Mouse (Mus musculus) neural tube, embryonic 15.5 days (tissue): ENCODE results near the gene Gsta2. TPM values are rescaled to one million over a fixed set of nuclear protein-coding genes. Genes with fewer than 3 reads are reported as not detected.
"Not testable (repeated sequence)": the region's sequence is repeated elsewhere in the genome, so short reads cannot be mapped to it uniquely, and the experiment has no call there.

ENCODE experiments used
- ATAC-seq: fragments of 200-750 bp; cut with Nextera tagmentation; 2 replicates; pipeline ENCODE4 v1.8.0; 2017; ENCODE audit warnings: mild to moderate bottlenecking, moderate TSS enrichment, moderate library complexity; ENCODE audit not compliant: low FRiP score
- H3K27ac ChIP-seq: fragments of 300-500 bp; sonication (generic); replicated peaks from 2 replicates; pipeline ENCODE4 v1.5.1; 2015; ENCODE audit warnings: mild to moderate bottlenecking, inconsistent platforms
- H3K27me3 ChIP-seq: fragments of 300-500 bp; sonication (generic); replicated peaks from 2 replicates; pipeline ENCODE4 v1.6.1; 2015; ENCODE audit warnings: inconsistent platforms
- H3K36me3 ChIP-seq: fragments of 300-500 bp; sonication (generic); 2 replicates; pipeline ENCODE4 v1.6.1; 2015; ENCODE audit warnings: inconsistent platforms
- H3K4me1 ChIP-seq: fragments of 300-500 bp; sonication (generic); 2 replicates; pipeline ENCODE4 v1.6.1; 2015; ENCODE audit warnings: inconsistent platforms
- H3K4me2 ChIP-seq: fragments of 300-500 bp; sonication (generic); 2 replicates; pipeline ENCODE4 v1.6.1; 2015; ENCODE audit warnings: inconsistent platforms, mild to moderate bottlenecking, moderate library complexity
- H3K4me3 ChIP-seq: fragments of 300-500 bp; sonication (generic); replicated peaks from 2 replicates; pipeline ENCODE4 v1.5.1; 2015; ENCODE audit warnings: mild to moderate bottlenecking, inconsistent platforms
- H3K9ac ChIP-seq: fragments of 300-500 bp; sonication (generic); replicated peaks from 2 replicates; pipeline ENCODE4 v1.6.1; 2015; ENCODE audit warnings: mild to moderate bottlenecking, inconsistent platforms
- H3K9me3 ChIP-seq: fragments of 300-500 bp; sonication (generic); replicated peaks from 2 replicates; pipeline ENCODE4 v1.6.1; 2016; ENCODE audit warnings: inconsistent platforms
- WGBS: fragments of 180-500 bp; shearing (Covaris S2); methylation state at CpG from one replicate; pipeline ENCODE4 v1.1.7; 2015; ENCODE audit warnings: mixed read lengths; 5-methylcytosine and 5-hydroxymethylcytosine counted together
- polyA plus RNA-seq: library from polyadenylated mRNA; unstranded; fragments of >200 nt; fragmentation: Nextera tagmentation; extraction: Ambion mirVana; gene quantifications from 2 replicates; pipeline ENCODE4 v1.2.1, GENCODE M21; 2015

Gsta2 gene
- polyA plus RNA-seq, 1 experiment from 2014 or later = not detected

- H3K9me3 ChIP-seq, H3K4me3 ChIP-seq, H3K9ac ChIP-seq, H3K4me1 ChIP-seq, H3K27me3 ChIP-seq, ATAC-seq, H3K4me2 ChIP-seq, H3K36me3 ChIP-seq, H3K27ac ChIP-seq: not testable (repeated sequence)
- 90% methylated on average over 9 of the region's 9 CpGs for WGBS
Measured at GRCm38 (mm10) chr9:78343055-78343454, 12.5 kb downstream of the Gsta2 start.

GRCm38 (mm10) chr9:78342494-78342893, 13.1 kb downstream of the Gsta2 start:
- not testable (repeated sequence) for H3K4me3 ChIP-seq, H3K27ac ChIP-seq, H3K4me2 ChIP-seq, ATAC-seq, H3K9ac ChIP-seq, H3K27me3 ChIP-seq, H3K9me3 ChIP-seq, H3K36me3 ChIP-seq, H3K4me1 ChIP-seq
- WGBS = 91% methylated on average over 4 of the region's 4 CpGs

- WGBS = 11% methylated on average over 8 of the region's 8 CpGs
- not testable (repeated sequence) for H3K9ac ChIP-seq, ATAC-seq, H3K4me3 ChIP-seq, H3K27me3 ChIP-seq, H3K4me1 ChIP-seq, H3K36me3 ChIP-seq, H3K9me3 ChIP-seq, H3K27ac ChIP-seq
- peak overlapping the region; percentile 38 for H3K4me2 ChIP-seq
Measured at GRCm38 (mm10) chr9:78340324-78340723, 15.3 kb downstream of the Gsta2 start.

GRCm38 (mm10) chr9:78337050-78337449, 18.5 kb downstream of the Gsta2 start:
- not testable (repeated sequence) for H3K4me2 ChIP-seq, H3K36me3 ChIP-seq, H3K27me3 ChIP-seq, H3K9ac ChIP-seq, H3K9me3 ChIP-seq, H3K4me1 ChIP-seq, H3K4me3 ChIP-seq, H3K27ac ChIP-seq, ATAC-seq

- not testable (repeated sequence) for ATAC-seq, H3K27me3 ChIP-seq
Measured at GRCm38 (mm10) chr9:78327289-78327688, 28.3 kb downstream of the Gsta2 start, which contains the start of gene Omt2b. Gene Omt2b, plus strand, starts transcription at chr9:78327589.

GRCm38 (mm10) chr9:78319499-78319898, 36.1 kb downstream of the Gsta2 start:
- Histone ChIP-seq H3K4me1 (no peaks in the 10 kb centered on the region), H3K27me3 (no peaks in the 10 kb centered on the region), H3K9me3 (no peaks in the 10 kb centered on the region), H3K4me3 (no peak overlapping the region), H3K36me3 (no peaks in the 10 kb centered on the region), H3K4me2 (no peak overlapping the region), H3K27ac (no peak overlapping the region), H3K9ac (no peak overlapping the region)
- WGBS = 32% methylated on average over 1 of the region's 1 CpGs
- no peak for ATAC-seq

More at GRCm38 (mm10) chr9:78327289-78327688, 28.3 kb downstream of the Gsta2 start, which contains the start of gene Omt2b:
- not testable (repeated sequence) for H3K4me3 ChIP-seq, H3K4me1 ChIP-seq, H3K27ac ChIP-seq, H3K36me3 ChIP-seq, H3K4me2 ChIP-seq, H3K9me3 ChIP-seq, H3K9ac ChIP-seq
- 100% methylated on average over 1 of the region's 1 CpGs for WGBS

- Histone ChIP-seq H3K4me1 (no peaks in the 10 kb centered on the region), H3K36me3 (no peaks in the 10 kb centered on the region), H3K4me3 (no peak within 1 kb of the TSS), H3K4me2 (no peak within 1 kb of the TSS), H3K27ac (no peak within 1 kb of the TSS), H3K9me3 (no peaks in the 10 kb centered on the region), H3K27me3 (no peaks in the 10 kb centered on the region), H3K9ac (no peak within 1 kb of the TSS)
- WGBS = 93% methylated on average over 2 of the region's 2 CpGs
- no peak for ATAC-seq
Measured at GRCm38 (mm10) chr9:78314696-78315095, 40.9 kb downstream of the Gsta2 start, which contains the start of gene Omt2a. Gene Omt2a, minus strand, starts transcription at chr9:78314796.

GRCm38 (mm10) chr9:78308122-78308521, 47.5 kb downstream of the Gsta2 start:
- not testable (repeated sequence) for H3K27ac ChIP-seq, H3K4me3 ChIP-seq, H3K4me1 ChIP-seq, ATAC-seq, H3K27me3 ChIP-seq, H3K9ac ChIP-seq, H3K36me3 ChIP-seq, H3K4me2 ChIP-seq, H3K9me3 ChIP-seq
- 88% methylated on average over 3 of the region's 3 CpGs for WGBS

GRCm38 (mm10) chr9:78299143-78299542, 56.4 kb downstream of the Gsta2 start:
- not testable (repeated sequence) for H3K27me3 ChIP-seq, ATAC-seq, H3K9ac ChIP-seq, H3K4me1 ChIP-seq, H3K27ac ChIP-seq, H3K4me3 ChIP-seq, H3K36me3 ChIP-seq, H3K4me2 ChIP-seq, H3K9me3 ChIP-seq
- WGBS = 76% methylated on average over 1 of the region's 1 CpGs

GRCm38 (mm10) chr9:78298232-78298631, 57.4 kb downstream of the Gsta2 start:
- no peak for ATAC-seq
- no peaks in the 10 kb centered on the region for H3K36me3 ChIP-seq
- no peaks in the 10 kb centered on the region for H3K27me3 ChIP-seq

GRCm38 (mm10) chr9:78296089-78296488, 59.5 kb downstream of the Gsta2 start:
- not testable (repeated sequence) for H3K9me3 ChIP-seq, H3K27ac ChIP-seq, ATAC-seq, H3K4me1 ChIP-seq, H3K27me3 ChIP-seq, H3K36me3 ChIP-seq, H3K4me3 ChIP-seq, H3K4me2 ChIP-seq, H3K9ac ChIP-seq
- 16% methylated on average over 6 of the region's 6 CpGs for WGBS

More at GRCm38 (mm10) chr9:78298232-78298631, 57.4 kb downstream of the Gsta2 start:
- Histone ChIP-seq H3K9me3 (no peaks in the 10 kb centered on the region), H3K4me2 (no peak overlapping the region), H3K9ac (no peak overlapping the region), H3K27ac (no peak overlapping the region), H3K4me1 (no peaks in the 10 kb centered on the region), H3K4me3 (no peak overlapping the region)
- 92% methylated on average over 1 of the region's 1 CpGs for WGBS

GRCm38 (mm10) chr9:78294781-78295180, 60.8 kb downstream of the Gsta2 start:
- not testable (repeated sequence) for H3K27me3 ChIP-seq, H3K4me2 ChIP-seq, H3K9me3 ChIP-seq, ATAC-seq, H3K4me3 ChIP-seq, H3K27ac ChIP-seq, H3K9ac ChIP-seq, H3K36me3 ChIP-seq, H3K4me1 ChIP-seq
- WGBS = 85% methylated on average over 7 of the region's 7 CpGs

GRCm38 (mm10) chr9:78293683-78294082, 61.9 kb downstream of the Gsta2 start:
- not testable (repeated sequence) for H3K27me3 ChIP-seq, ATAC-seq
- WGBS = 89% methylated on average over 1 of the region's 1 CpGs

More at GRCm38 (mm10) chr9:78293683-78294082, 61.9 kb downstream of the Gsta2 start:
- H3K36me3 ChIP-seq, H3K9ac ChIP-seq, H3K9me3 ChIP-seq, H3K4me1 ChIP-seq, H3K4me3 ChIP-seq, H3K27ac ChIP-seq, H3K4me2 ChIP-seq: not testable (repeated sequence)
